Mouse (Mus musculus): ENCODE data around the gene Pla1a.
A peak's percentile ranks its signal among the peaks of the same experiment; 100 is the strongest.

- TF ChIP-seq CTCF (IDR thresholded peaks at IDR 0.05) (peak; percentile 67), EP300 (IDR thresholded peaks at IDR 0.05) (no peak)
Observed at GRCm38 (mm10) chr16:38376163-38376840, 56.6 kb downstream of the Pla1a start.

All from lung, postnatal 0 days (tissue).